Mouse (Mus musculus): ENCODE data around the gene Ptpn1. TPM values are rescaled to one million over a fixed set of nuclear protein-coding genes. Genes with fewer than 3 reads are reported as not detected.

The Ptpn1 gene
- 42.6 and 53.4 TPM in 2 replicates for polyA plus RNA-seq (2014; fragmentation: Nextera tagmentation; extraction: Ambion mirVana)

DNA sequence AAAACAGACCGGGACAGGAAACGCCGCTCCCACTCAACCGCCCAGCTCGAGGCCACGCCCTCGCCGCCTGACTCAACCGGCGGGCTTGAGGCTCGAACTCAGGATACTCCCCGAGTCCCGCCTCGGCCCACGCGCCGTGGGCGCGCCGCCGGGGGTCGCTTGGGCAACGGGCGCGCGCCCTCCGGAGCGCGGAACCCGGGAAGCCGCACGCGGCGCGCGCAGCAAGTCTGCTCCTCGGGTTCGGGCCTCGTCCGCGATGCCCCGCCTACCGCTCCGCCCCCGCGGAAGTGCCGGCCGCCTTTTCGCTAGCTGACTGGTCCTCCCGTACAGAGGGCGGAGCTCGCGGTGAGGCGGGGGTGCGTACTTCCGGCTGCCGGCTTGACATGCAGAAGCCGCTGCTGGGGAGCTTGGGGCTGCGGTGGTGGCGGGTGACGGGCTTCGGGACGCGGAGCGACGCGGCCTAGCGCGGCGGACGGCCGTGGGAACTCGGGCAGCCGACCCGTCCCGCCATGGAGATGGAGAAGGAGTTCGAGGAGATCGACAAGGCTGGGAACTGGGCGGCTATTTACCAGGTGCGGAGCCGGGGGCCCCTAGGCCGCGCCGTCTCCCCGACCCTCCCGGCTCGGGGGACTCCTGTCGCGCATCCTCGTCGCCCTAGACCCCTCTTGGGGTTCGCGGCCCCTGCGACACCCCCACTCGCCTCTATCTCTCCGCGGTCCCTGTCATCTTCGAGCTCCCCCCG is at the start of gene Ptpn1:
TSS of gene Ptpn1 (plus strand) at position 73 of the 742 bp plus-strand sequence.
- Histone ChIP-seq H3K4me3 (ENCODE audit: low read length) (peak within 1 kb of the TSS; percentile 80), H3K27ac (ENCODE audit: low read depth, low read length) (peak within 1 kb of the TSS; percentile 66), H3K9me3 (ENCODE audit: control insufficient read depth, low read length) (no peaks in the 10 kb centered on the region), H3K36me3 (ENCODE audit: control insufficient read depth, insufficient read depth, low read length) (0 out of 2 replicates have a peak, but pooled peaks cover 4% of the 10 kb centered on the region), H3K27me3 (ENCODE audit: control insufficient read depth, insufficient read depth, low read length) (no peaks in the 10 kb centered on the region), H3K4me2 (replicated peaks; ENCODE audit: low read depth, low read length) (peak within 1 kb of the TSS; percentile 88), H3K4me1 (ENCODE audit: control insufficient read depth, insufficient read depth, low read length) (peaks cover 31% of the 10 kb centered on the region), H3K9ac (ENCODE audit: low read depth, low read length) (peak within 1 kb of the TSS; percentile 91)
- 1% methylated on average over 89 of the region's 99 CpGs for WGBS
- peak; percentile 93 for ATAC-seq (ENCODE audit: low FRiP score, low TSS enrichment)

DNA sequence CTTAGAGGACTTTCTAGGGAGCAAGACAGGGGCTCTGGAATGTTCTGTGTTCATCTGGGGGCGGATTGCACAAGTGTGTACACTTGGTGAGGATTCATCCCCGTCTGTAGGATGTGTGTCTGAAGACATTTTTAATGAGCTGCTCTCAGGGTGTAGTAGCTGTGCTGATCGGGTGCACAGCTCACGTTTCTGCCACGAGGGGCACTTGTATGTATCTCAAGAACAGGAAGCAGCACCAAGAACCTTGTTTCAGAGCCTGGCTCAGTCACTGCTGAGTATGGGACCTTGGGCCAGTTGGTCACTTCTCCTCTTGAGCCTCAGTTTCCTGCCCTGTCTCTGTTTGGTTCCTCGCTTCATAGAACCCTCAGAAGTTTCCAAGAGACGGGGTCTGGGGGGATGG is 45.4 kb upstream of the Ptpn1 start:
- WGBS = 65% methylated on average over 7 of the region's 7 CpGs
- no peaks in the 10 kb centered on the region for H3K36me3 ChIP-seq (ENCODE audit: control insufficient read depth, insufficient read depth, low read length)
- H3K4me1 ChIP-seq (ENCODE audit: control insufficient read depth, insufficient read depth, low read length) = peaks cover 14% of the 10 kb centered on the region
- no peak overlapping the region for H3K4me3 ChIP-seq (ENCODE audit: low read length)
- H3K27me3 ChIP-seq (ENCODE audit: control insufficient read depth, insufficient read depth, low read length) = no peaks in the 10 kb centered on the region
- peaks cover 4% of the 10 kb centered on the region; the same call in 1 of the 2 replicates for H3K9me3 ChIP-seq (ENCODE audit: control insufficient read depth, low read length)
- no peak overlapping the region for H3K4me2 ChIP-seq (replicated peaks; ENCODE audit: low read depth, low read length)
- H3K9ac ChIP-seq (ENCODE audit: low read depth, low read length) = no peak overlapping the region
- no peak overlapping the region for H3K27ac ChIP-seq (ENCODE audit: low read depth, low read length)
- ATAC-seq (ENCODE audit: low FRiP score, low TSS enrichment) = no peak

DNA sequence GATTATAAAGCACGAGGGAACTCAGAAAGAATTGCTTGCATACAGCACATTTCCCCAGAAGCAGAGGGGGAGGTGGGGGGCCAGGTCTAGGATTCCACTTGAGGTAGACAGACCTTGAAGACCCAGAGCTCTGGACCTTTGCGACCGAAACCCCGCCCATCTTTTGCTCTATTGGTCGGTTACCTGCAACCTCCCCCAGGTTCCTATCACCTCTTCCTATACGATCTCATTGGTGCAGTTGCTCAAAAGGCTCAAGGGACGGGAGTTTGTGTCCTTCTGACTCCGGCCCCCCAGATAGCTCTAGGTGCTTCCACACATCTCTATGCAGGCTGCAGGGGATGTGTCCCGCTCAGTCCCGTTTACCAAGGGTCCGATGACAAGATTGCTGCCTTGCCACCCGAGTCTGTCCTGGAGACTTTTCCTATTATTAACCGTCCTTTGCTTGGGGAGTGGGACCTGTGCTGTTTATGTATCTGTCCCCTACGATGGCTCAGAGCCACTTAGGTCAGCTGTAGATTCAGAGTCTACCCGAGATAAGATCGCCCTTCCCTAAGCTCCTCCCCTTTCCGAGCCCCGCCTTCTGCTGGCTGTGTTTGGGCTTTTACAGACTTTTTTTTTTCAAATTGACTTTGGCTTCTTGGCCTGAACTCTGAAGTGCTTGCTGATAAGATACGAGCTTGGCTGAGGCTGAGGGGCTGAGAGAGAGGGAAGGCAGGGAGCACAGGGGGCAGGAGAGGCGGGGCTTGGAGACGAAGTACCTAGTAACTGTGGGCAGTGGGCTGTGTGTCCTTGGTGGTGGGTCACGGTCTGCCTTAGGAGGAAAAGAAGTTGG is 44.1 kb upstream of the Ptpn1 start:
- Histone ChIP-seq H3K27me3 (ENCODE audit: control insufficient read depth, insufficient read depth, low read length) (no peaks in the 10 kb centered on the region), H3K27ac (ENCODE audit: low read depth, low read length) (no peak overlapping the region), H3K4me3 (ENCODE audit: low read length) (peak overlapping the region; percentile 22), H3K4me2 (replicated peaks; ENCODE audit: low read depth, low read length) (peak overlapping the region; percentile 49), H3K9me3 (ENCODE audit: control insufficient read depth, low read length) (no peaks in the 10 kb centered on the region), H3K9ac (ENCODE audit: low read depth, low read length) (no peak overlapping the region; the same call in 1 of the 2 replicates), H3K36me3 (ENCODE audit: control insufficient read depth, insufficient read depth, low read length) (no peaks in the 10 kb centered on the region), H3K4me1 (ENCODE audit: control insufficient read depth, insufficient read depth, low read length) (peaks cover 18% of the 10 kb centered on the region)
- ATAC-seq (ENCODE audit: low FRiP score, low TSS enrichment) = no peak
- 7% methylated on average over 22 of the region's 22 CpGs for WGBS

DNA sequence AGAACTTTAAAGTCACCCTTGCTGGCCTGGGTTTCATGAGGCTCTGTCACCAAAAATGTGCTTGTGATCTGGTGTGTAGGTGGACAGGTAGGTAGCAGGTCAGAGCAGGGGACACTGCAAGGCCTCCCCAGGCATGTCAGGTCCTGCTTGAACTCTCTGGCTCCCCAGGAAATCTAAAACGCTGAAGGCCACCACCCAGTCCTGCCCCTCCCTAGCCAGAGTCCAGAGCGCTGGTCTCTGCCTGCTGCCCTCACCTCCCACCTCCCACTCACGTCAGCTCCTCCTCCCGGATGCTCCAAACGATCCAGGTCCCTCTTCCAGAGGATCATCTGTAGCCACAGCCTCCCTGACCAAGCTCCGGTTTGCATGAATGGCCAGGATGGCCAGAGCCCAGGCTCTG is 43.0 kb upstream of the Ptpn1 start:
- no peak for ATAC-seq (ENCODE audit: low FRiP score, low TSS enrichment)
- H3K4me2 ChIP-seq (replicated peaks; ENCODE audit: low read depth, low read length) = no peak overlapping the region
- 32% methylated on average over 6 of the region's 6 CpGs for WGBS
- peaks cover 18% of the 10 kb centered on the region for H3K4me1 ChIP-seq (ENCODE audit: control insufficient read depth, insufficient read depth, low read length)
- H3K27me3 ChIP-seq (ENCODE audit: control insufficient read depth, insufficient read depth, low read length) = no peaks in the 10 kb centered on the region
- H3K4me3 ChIP-seq (ENCODE audit: low read length) = no peak overlapping the region
- H3K9ac ChIP-seq (ENCODE audit: low read depth, low read length) = no peak overlapping the region
- H3K27ac ChIP-seq (ENCODE audit: low read depth, low read length) = no peak overlapping the region
- no peaks in the 10 kb centered on the region for H3K9me3 ChIP-seq (ENCODE audit: control insufficient read depth, low read length)
- no peaks in the 10 kb centered on the region for H3K36me3 ChIP-seq (ENCODE audit: control insufficient read depth, insufficient read depth, low read length)

DNA sequence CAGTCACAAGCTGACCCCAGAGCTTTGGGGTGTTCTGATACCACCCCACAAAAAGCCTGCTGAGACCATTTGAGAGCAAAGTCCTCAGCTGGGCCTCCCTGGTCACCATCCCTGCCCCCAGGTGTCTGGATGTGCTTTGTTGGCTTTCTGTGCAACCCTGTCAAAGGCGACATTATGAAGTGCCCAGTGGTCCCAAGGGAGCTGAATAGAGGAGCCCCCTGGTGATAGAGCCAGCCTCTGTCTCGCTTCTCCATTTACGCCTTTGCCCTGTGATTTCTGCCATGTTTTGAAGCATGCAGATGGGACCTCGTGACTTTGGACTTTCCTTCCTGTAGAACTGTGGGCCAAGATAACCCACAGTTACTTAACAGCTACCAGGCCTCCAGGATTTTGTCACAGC is 42.0 kb upstream of the Ptpn1 start:
- H3K9ac ChIP-seq (ENCODE audit: low read depth, low read length) = no peak overlapping the region
- ATAC-seq (ENCODE audit: low FRiP score, low TSS enrichment) = no peak

DNA sequence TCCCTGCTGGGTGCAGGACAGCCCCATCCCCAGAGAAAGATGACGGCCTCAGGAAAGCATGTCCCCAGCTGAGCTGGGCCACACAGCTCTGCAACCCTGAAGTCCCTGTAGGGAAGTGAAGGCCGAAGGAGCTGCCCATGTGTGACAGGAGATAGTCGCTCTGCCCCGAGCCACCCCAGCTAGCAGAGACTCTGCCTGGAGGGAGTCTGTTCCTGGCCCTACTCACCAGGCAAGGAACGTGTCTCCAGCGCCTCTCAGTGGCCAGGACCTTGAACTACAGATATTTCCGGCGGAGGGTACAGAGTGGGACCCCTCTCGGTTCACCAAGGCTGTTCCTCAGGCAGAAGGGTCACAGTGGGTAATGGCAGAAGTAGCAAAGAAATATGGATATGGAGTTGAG is 39.9 kb upstream of the Ptpn1 start:
- Histone ChIP-seq H3K9me3 (ENCODE audit: control insufficient read depth, low read length) (no peaks in the 10 kb centered on the region), H3K9ac (ENCODE audit: low read depth, low read length) (no peak overlapping the region), H3K27ac (ENCODE audit: low read depth, low read length) (no peak overlapping the region), H3K36me3 (ENCODE audit: control insufficient read depth, insufficient read depth, low read length) (no peaks in the 10 kb centered on the region), H3K4me3 (ENCODE audit: low read length) (no peak overlapping the region), H3K4me1 (ENCODE audit: control insufficient read depth, insufficient read depth, low read length) (peaks cover 18% of the 10 kb centered on the region), H3K27me3 (ENCODE audit: control insufficient read depth, insufficient read depth, low read length) (peaks cover 4% of the 10 kb centered on the region; the same call in 1 of the 2 replicates), H3K4me2 (replicated peaks; ENCODE audit: low read depth, low read length) (no peak overlapping the region)
- 9% methylated on average over 9 of the region's 9 CpGs for WGBS
- peak; percentile 48 for ATAC-seq (ENCODE audit: low FRiP score, low TSS enrichment)

More for the DNA sequence above, 42.0 kb upstream of the Ptpn1 start:
- 75% methylated on average over 4 of the region's 4 CpGs for WGBS
- Histone ChIP-seq H3K9me3 (ENCODE audit: control insufficient read depth, low read length) (no peaks in the 10 kb centered on the region), H3K27me3 (ENCODE audit: control insufficient read depth, insufficient read depth, low read length) (no peaks in the 10 kb centered on the region), H3K4me1 (ENCODE audit: control insufficient read depth, insufficient read depth, low read length) (peaks cover 18% of the 10 kb centered on the region), H3K4me2 (replicated peaks; ENCODE audit: low read depth, low read length) (no peak overlapping the region), H3K27ac (ENCODE audit: low read depth, low read length) (no peak overlapping the region), H3K4me3 (ENCODE audit: low read length) (no peak overlapping the region), H3K36me3 (ENCODE audit: control insufficient read depth, insufficient read depth, low read length) (no peaks in the 10 kb centered on the region)

DNA sequence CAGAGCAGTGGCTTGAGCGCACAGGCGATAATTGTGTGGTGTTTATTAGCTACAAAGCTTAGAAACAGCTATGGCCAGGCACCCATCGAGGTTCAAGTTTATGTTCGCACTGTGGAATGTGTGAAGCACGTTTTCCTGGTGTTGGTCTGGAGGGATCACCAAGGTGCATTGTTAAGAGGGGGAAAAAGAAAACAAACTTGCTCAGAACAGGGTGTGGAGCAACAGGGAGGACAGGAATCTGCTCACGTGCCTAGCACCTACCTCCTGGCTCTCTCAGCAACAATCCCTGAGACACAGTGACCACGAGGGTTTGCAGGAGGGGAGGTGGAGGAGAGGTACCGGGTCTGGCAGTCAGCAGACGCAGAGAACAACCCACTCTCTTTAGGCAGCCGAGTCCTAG is 38.2 kb upstream of the Ptpn1 start:
- WGBS = 66% methylated on average over 10 of the region's 10 CpGs
- Histone ChIP-seq H3K4me3 (ENCODE audit: low read length) (no peak overlapping the region), H3K9me3 (ENCODE audit: control insufficient read depth, low read length) (no peaks in the 10 kb centered on the region), H3K9ac (ENCODE audit: low read depth, low read length) (no peak overlapping the region), H3K27me3 (ENCODE audit: control insufficient read depth, insufficient read depth, low read length) (peaks cover 4% of the 10 kb centered on the region; the same call in 1 of the 2 replicates), H3K36me3 (ENCODE audit: control insufficient read depth, insufficient read depth, low read length) (no peaks in the 10 kb centered on the region), H3K4me1 (ENCODE audit: control insufficient read depth, insufficient read depth, low read length) (peaks cover 6% of the 10 kb centered on the region; the same call in 1 of the 2 replicates), H3K4me2 (replicated peaks; ENCODE audit: low read depth, low read length) (no peak overlapping the region), H3K27ac (ENCODE audit: low read depth, low read length) (no peak overlapping the region)
- ATAC-seq (ENCODE audit: low FRiP score, low TSS enrichment) = no peak

DNA sequence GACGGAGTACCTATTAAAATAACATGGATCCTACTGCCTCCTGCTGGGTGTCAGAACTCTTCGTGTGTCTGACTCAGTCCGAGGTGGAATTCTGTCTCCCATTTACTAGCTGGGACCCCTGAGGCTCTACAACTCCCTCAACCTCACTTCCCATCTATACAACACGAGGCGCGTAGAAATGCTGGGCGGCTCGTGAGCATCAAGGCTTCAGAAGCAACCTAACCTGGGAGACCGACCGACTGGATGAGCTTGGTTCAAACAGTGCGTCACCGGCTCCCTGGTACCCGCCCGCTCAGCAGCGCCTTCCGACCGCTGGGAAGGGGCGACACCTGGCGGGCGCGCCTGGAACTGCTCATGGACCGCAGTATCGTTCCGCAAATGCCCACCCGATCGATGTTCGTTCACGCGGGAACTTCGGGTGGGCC is 36.9 kb upstream of the Ptpn1 start:
- peak; percentile 68 for ATAC-seq (ENCODE audit: low FRiP score, low TSS enrichment)
- H3K4me1 ChIP-seq (ENCODE audit: control insufficient read depth, insufficient read depth, low read length) = peaks cover 7% of the 10 kb centered on the region; the same call in 1 of the 2 replicates
- peak overlapping the region; percentile 27 for H3K4me2 ChIP-seq (replicated peaks; ENCODE audit: low read depth, low read length)
- peaks cover 4% of the 10 kb centered on the region; the same call in 1 of the 2 replicates for H3K27me3 ChIP-seq (ENCODE audit: control insufficient read depth, insufficient read depth, low read length)
- no peaks in the 10 kb centered on the region for H3K9me3 ChIP-seq (ENCODE audit: control insufficient read depth, low read length)
- H3K36me3 ChIP-seq (ENCODE audit: control insufficient read depth, insufficient read depth, low read length) = no peaks in the 10 kb centered on the region
- H3K27ac ChIP-seq (ENCODE audit: low read depth, low read length) = no peak overlapping the region
- H3K9ac ChIP-seq (ENCODE audit: low read depth, low read length) = no peak overlapping the region
- 0 out of 2 replicates have a peak overlapping the region, but pooled peaks have one; percentile 3 for H3K4me3 ChIP-seq (ENCODE audit: low read length)
- WGBS = under 1% methylated on average over 30 of the region's 30 CpGs

Measured in kidney, embryonic 14.5 days (tissue).